Mouse (Mus musculus) lung, embryonic 16.5 days (tissue): ENCODE results near the gene Chrm1. TPM values are rescaled to one million over a fixed set of nuclear protein-coding genes. Genes with fewer than 3 reads are reported as not detected.
A peak's percentile ranks its signal among the peaks of the same experiment; 100 is the strongest.
"Not testable (repeated sequence)": the region's sequence is repeated elsewhere in the genome, so short reads cannot be mapped to it uniquely, and the experiment has no call there.

Source experiments
- ATAC-seq: fragments of 200-750 bp; cut with Nextera tagmentation; 2 replicates; pipeline ENCODE4 v1.8.0; 2017; ENCODE audit warnings: low read depth, mild to moderate bottlenecking, moderate library complexity
- H3K27ac ChIP-seq: fragments of 300-500 bp; sonication (generic); 2 replicates; pipeline ENCODE4 v1.5.1; 2014; ENCODE audit warnings: mild to moderate bottlenecking, control low read depth, low read length
- H3K27me3 ChIP-seq: fragments of 300-500 bp; sonication (generic); 2 replicates; pipeline ENCODE4 v1.6.1; 2014; ENCODE audit warnings: low read depth, low read length, mixed read lengths; ENCODE audit not compliant: control insufficient read depth, insufficient read depth
- H3K36me3 ChIP-seq: fragments of 300-500 bp; sonication (generic); 2 replicates; pipeline ENCODE4 v1.6.1; 2014; ENCODE audit warnings: low read length; ENCODE audit not compliant: control insufficient read depth, insufficient read depth
- H3K4me1 ChIP-seq: fragments of 300-500 bp; sonication (generic); replicated peaks from 2 replicates; pipeline ENCODE4 v1.6.1; 2014; ENCODE audit warnings: low read length, mixed read lengths; ENCODE audit not compliant: control insufficient read depth, insufficient read depth
- H3K4me2 ChIP-seq: fragments of 300-500 bp; sonication (generic); 2 replicates; pipeline ENCODE4 v1.6.1; 2014; ENCODE audit warnings: low read depth, low read length, control low read depth
- H3K4me3 ChIP-seq: fragments of 300-500 bp; sonication (generic); 2 replicates; pipeline ENCODE4 v1.5.1; 2014; ENCODE audit warnings: mild to moderate bottlenecking, low read length, control low read depth
- H3K9ac ChIP-seq: fragments of 300-500 bp; sonication (generic); 2 replicates; pipeline ENCODE4 v1.6.1; 2014; ENCODE audit warnings: low read length, control low read depth
- H3K9me3 ChIP-seq: fragments of 300-500 bp; sonication (generic); 2 replicates; pipeline ENCODE4 v1.6.1; 2016; ENCODE audit warnings: low read length; ENCODE audit not compliant: control insufficient read depth
- WGBS: fragments of 180-500 bp; shearing (Covaris S2); extraction: QIAGEN DNeasy Blood & Tissue Kit; methylation state at CpG from one replicate; pipeline ENCODE4 v1.1.7; 2014; 5-methylcytosine and 5-hydroxymethylcytosine counted together
- polyA plus RNA-seq: library from polyadenylated mRNA; unstranded; fragments of >200 nt; fragmentation: Nextera tagmentation; extraction: Ambion mirVana; gene quantifications from 2 replicates; pipeline ENCODE4 v1.2.1, GENCODE M21; 2015

The Chrm1 gene
- polyA plus RNA-seq, 1 experiment from 2014 or later: 0.21 TPM

DNA sequence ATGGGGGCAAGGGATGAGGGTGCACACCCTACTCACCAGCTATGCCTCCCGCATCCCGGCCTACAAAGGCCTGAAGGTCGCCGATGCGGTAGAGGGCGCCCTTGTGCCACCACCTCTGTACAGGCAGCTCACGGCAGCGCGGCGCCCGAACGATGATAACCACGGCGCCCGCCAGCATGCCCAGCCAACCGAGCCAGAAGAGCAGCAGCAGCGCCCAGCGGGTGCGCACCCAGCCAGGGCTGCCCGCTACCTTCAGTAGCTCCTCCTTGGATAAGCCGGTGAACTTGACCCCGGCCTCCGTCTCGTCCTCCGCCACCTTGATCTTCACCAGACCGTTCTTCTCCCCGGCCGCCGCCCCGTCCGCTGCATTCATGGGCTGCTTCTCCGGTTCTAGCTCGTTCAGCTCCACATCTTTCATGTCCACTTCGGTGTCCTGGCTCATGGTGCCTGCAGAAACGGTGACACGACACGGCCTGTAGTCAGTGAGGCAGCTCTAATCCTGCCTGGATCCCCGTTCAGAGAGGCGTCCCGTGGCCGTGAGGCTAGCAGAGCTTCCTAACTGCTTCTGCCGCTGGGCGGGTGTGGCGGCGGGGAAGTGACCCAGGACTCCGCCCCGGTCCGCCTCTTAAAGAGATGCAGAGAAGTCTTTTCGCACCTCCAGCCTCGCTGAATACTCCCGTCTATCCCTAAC lies 49.9 kb downstream of the Chrm1 start:
- H3K9me3 ChIP-seq: no peaks in the 10 kb centered on the region
- H3K27ac ChIP-seq: peak overlapping the region; percentile 94
- peak overlapping the region; percentile 89 for H3K4me3 ChIP-seq
- H3K9ac ChIP-seq: peak overlapping the region; percentile 91
- under 1% methylated on average over 50 of the region's 51 CpGs for WGBS
- H3K36me3 ChIP-seq: peaks cover 18% of the 10 kb centered on the region
- peaks cover 34% of the 10 kb centered on the region for H3K4me1 ChIP-seq
- no peaks in the 10 kb centered on the region for H3K27me3 ChIP-seq
- peak; percentile 94 for ATAC-seq
- H3K4me2 ChIP-seq: peak overlapping the region; percentile 82

DNA sequence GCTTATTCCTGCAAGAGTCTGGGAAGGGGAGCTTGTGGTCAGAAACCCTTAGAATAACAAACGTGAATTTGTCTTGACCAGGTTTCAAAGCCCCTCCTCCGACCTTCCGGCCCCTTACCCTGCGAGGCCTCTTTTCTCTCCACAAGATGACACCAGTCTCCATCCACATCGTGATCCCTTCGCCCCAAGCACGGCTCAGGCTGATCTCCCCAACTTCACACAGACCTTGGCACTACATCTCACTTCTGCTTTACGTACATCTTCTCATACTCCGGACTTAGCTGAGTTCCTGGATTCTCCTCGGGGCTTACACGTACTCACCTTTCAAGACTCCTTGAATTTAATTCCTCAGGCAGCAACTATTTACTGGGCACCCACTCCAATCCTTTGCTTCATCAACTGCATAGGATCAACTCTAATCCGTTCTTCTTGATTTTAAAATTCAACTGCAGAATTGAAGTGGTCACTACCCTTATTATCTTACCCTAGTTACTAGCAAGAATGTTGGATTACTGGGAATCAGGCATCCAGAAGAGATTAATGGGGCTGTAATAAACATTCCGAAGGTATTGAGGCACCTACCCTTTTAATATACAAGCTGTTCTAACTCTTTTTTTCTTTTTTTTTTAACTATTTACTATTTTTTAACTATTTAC lies 50.5 kb downstream of the Chrm1 start:
- 6% methylated on average over 13 of the region's 13 CpGs for WGBS
- no peaks in the 10 kb centered on the region for H3K27me3 ChIP-seq
- ATAC-seq: peak; percentile 7; the same call in 1 of the 2 replicates
- peak overlapping the region; percentile 89 for H3K4me3 ChIP-seq
- peak overlapping the region; percentile 94 for H3K27ac ChIP-seq
- H3K9me3 ChIP-seq: no peaks in the 10 kb centered on the region
- H3K36me3 ChIP-seq: peaks cover 11% of the 10 kb centered on the region
- peak overlapping the region; percentile 82 for H3K4me2 ChIP-seq
- H3K9ac ChIP-seq: peak overlapping the region; percentile 91
- H3K4me1 ChIP-seq: peaks cover 34% of the 10 kb centered on the region

DNA sequence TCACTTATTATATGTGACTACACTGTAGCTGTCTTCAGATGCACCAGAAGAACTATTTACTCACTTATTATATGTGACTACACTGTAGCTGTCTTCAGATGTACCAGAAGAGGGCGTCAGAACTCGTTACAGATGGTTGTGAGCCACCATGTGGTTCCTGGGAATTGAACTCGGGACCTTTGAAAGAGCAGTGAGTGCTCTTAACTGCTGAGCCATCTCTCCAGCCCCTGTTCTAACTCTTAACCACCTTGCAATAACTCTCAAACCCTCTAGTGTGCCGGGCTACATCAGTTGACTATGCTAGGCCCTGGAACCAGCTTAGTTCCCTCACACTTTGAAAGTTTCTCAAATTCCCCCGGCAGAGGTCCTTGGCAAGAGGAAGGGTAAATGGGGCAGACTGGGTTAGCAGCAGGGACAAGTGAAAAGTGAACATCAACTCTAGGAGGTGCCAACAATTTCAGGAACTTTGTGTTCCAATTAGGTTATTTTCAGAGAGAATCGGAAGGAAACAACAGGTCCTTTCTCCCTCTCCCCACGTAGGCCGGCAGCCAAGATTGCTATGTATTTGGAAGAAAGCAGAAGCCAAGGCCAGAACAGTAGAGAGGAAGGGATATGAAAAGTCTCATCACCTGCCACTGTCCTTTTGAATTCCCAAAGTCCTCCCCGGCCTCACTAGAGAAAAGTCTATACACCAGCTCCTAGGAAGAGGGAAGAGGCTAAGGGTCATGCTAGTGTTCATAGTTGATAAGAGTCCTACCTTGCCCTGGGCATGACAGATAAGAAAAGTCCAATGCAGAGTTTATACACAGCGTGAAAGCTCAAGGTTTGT lies 51.3 kb downstream of the Chrm1 start:
- Histone ChIP-seq H3K9ac (no peak overlapping the region), H3K27ac (no peak overlapping the region), H3K4me3 (no peak overlapping the region), H3K4me2 (no peak overlapping the region), H3K9me3 (no peaks in the 10 kb centered on the region), H3K4me1 (peaks cover 31% of the 10 kb centered on the region), H3K36me3 (peaks cover 4% of the 10 kb centered on the region), H3K27me3 (no peaks in the 10 kb centered on the region)
- WGBS: 72% methylated on average over 10 of the region's 10 CpGs
- ATAC-seq: no peak

DNA sequence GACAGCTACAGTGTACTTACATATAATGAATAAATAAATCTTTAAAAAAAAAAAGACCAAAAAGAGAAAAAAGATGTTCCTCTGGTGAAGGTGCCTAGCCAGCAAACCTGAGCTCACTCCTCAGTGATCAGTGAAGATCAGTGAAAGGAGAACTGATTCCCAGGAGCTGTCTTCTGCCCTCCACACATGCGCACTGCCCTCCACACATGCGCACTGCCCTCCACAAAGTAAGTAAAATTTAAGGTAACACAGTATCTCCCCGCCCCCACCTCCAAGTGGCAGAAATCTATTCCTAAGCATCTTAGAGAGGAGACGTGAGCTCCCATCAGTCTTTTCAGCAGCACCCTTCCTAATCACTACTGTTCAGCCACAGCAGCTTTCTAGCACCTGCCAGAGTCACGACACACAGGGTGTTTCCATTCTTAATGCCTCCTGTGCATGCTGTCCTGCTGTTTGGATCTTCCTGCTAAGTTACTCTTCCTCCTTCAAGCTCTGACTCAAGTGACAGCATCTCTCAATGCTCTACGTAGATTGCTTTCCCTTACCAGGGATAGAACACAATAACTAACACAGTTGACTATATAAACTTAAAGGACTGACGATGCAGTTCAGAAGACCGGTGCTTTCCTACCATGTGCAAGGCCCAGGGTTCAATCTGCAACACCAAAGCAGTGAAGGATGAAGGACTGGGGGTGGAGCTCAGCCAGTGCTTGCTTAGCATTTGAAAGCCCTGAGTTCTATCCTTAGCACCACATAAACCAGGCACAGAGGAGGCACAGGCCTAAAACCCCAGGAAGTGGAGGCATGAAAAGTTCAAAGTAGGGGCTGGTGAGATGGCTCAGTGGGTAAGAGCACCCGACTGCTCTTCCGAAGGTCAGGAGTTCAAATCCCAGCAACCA lies 52.5 kb downstream of the Chrm1 start:
- Histone ChIP-seq H3K36me3 (no peaks in the 10 kb centered on the region; the same call in 1 of the 2 replicates), H3K4me2 (no peak overlapping the region), H3K9ac (no peak overlapping the region), H3K9me3 (no peaks in the 10 kb centered on the region), H3K4me1 (peaks cover 19% of the 10 kb centered on the region), H3K27ac (no peak overlapping the region), H3K4me3 (no peak overlapping the region), H3K27me3 (no peaks in the 10 kb centered on the region)
- WGBS: 74% methylated on average over 10 of the region's 10 CpGs
- no peak for ATAC-seq

DNA sequence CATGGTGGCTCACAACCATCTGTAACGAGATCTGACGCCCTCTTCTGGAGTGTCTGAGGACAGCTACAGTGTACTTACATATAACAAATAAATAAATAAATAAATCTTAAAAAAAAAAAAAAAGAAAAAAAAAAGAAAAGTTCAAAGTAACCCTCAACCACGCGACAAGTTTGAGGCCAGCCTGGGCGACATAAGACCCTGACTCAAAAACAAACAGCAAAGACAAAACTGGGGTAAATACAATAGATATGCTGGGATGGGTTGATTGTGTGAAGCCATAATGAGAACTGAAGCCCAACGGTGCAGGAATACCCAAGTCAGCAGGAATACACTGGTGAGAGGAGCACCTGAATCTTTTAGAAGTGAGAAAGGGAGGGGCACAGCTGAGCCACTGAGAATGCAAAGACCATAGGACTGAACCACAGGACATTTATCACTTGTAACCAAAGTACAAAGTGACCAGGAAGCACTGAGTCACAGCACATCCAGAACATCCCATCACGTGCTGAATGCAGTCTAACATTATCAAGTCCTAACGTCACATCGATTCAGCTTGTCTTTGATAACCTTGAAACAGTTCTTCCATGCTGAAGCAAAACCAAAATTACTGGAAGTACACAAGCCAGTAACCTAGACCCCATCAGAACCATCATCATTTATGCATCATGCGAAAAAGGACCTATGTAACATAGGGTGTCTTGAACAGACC lies 53.3 kb downstream of the Chrm1 start:
- Histone ChIP-seq H3K9ac (no peak overlapping the region), H3K27me3 (no peaks in the 10 kb centered on the region), H3K4me1 (peaks cover 14% of the 10 kb centered on the region), H3K27ac (no peak overlapping the region), H3K9me3 (no peaks in the 10 kb centered on the region), H3K4me2 (no peak overlapping the region), H3K4me3 (no peak overlapping the region), H3K36me3 (no peaks in the 10 kb centered on the region)
- WGBS: 71% methylated on average over 8 of the region's 10 CpGs
- no peak for ATAC-seq

DNA sequence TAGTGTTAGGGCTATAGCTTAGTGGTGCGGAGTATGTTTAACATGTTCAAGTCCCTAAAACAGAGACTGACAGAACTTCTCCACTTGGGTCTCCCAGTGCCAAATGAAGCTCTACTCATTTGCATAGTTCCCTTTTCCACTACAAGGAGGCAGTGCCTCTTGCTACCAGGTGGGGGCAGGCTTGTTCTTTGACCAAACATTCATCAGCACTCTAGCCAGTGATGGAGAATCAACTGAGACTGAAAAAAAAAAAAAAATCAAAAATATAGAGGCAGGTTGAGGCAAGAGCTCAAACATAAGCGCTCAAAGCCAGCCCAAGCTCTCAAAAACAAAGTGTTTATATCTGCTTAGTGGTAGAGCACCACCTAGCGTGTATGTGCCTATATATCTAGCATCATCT lies 54.8 kb downstream of the Chrm1 start:
- 65% methylated on average over 3 of the region's 3 CpGs for WGBS
- H3K36me3 ChIP-seq: no peaks in the 10 kb centered on the region
- no peak for ATAC-seq
- no peak overlapping the region for H3K27ac ChIP-seq
- no peaks in the 10 kb centered on the region for H3K9me3 ChIP-seq
- no peaks in the 10 kb centered on the region for H3K27me3 ChIP-seq
- peaks cover 10% of the 10 kb centered on the region for H3K4me1 ChIP-seq
- H3K4me3 ChIP-seq: no peak overlapping the region
- no peak overlapping the region for H3K9ac ChIP-seq
- no peak overlapping the region for H3K4me2 ChIP-seq

DNA sequence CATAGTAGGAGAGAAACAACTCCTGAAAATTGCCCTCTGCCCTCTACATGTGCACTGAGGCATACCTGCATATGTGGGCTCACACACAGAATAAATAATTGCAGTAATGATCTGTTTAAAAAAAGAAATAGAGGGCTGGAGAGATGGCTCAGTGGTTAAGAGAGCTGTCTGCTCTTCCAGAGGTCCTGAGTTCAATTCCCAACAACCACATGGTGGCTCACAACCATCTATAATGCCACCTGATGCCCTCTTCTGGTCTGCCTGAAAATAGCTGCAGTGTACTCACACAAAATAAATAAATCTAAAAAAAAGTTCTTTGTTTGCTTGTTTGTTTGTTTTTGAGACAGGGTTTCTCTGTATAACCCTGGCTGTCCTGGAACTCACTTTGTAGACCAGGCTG lies 55.4 kb downstream of the Chrm1 start:
- not testable (repeated sequence) for H3K27ac ChIP-seq, H3K4me2 ChIP-seq, H3K4me3 ChIP-seq, H3K9me3 ChIP-seq, ATAC-seq, H3K27me3 ChIP-seq, H3K4me1 ChIP-seq, H3K36me3 ChIP-seq, H3K9ac ChIP-seq

DNA sequence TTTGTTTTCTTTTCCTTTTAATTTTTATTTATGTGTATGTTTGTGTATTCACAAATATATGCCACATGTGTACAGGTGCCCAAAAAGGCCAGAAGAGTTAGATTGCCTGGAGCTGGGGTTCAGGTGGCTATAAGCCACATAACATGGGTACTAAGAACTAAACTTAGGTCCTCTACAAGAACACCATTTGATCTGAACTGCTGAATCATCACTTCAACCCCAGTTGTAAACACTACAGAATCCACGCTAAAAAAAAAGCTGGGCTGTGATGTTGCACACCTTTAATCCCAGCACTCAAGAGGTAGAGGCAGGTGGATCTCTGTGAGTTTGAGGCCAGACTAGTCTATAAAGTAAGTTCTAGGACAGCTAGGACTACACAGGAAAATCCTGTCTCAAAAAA lies 57.8 kb downstream of the Chrm1 start:
- Histone ChIP-seq H3K4me2 (no peak overlapping the region; the same call in 1 of the 2 replicates), H3K9me3 (no peaks in the 10 kb centered on the region), H3K27me3 (no peaks in the 10 kb centered on the region), H3K9ac (no peak overlapping the region), H3K27ac (no peak overlapping the region), H3K4me3 (no peak overlapping the region), H3K36me3 (peaks cover 19% of the 10 kb centered on the region), H3K4me1 (peaks cover 18% of the 10 kb centered on the region)
- ATAC-seq: no peak
- 42% methylated on average over 1 of the region's 1 CpGs for WGBS
